Mouse (Mus musculus): ENCODE data around the gene Ddx42. TPM values are rescaled to one million over a fixed set of nuclear protein-coding genes. Genes with fewer than 3 reads are reported as not detected.

The Ddx42 gene
- polyA plus RNA-seq, 1 experiment from 2014 or later: 27.2 TPM

DNA sequence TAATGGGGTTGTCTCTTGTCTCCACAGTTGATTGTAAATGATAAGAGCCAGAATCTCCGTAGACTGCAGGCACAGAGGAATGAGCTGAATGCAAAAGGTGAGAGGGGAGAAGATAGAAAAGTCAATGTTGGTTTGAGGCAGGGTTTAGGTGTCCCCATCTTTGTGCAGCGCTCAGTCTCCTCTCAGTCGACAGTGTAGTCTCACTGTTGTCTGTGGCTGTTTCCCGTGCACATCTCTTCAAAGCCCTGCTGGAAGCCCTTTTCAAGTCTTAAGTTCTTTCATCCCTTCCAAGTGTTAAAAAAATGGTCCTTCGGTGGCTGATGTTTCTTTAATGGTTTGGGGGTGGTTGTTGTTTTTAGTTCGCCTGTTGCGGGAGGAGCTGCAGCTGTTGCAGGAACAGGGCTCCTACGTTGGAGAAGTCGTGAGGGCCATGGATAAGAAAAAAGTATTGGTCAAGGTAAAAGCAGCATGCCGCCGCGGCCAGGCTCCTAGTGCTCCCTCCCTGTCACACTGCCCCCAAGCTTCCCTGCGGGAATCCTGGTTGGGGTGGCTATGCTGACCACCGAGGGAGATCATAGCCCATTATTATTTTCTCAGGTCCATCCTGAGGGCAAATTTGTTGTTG is 44.2 kb downstream of the Ddx42 start:
- TF ChIP-seq EP300 (optimal IDR thresholded peaks at IDR 0.05): no peak
- no peak for TF ChIP-seq CTCF (IDR thresholded peaks at IDR 0.05; ENCODE audit: low read depth)
- H3K4me3 ChIP-seq (ENCODE audit: low read depth, low read length): no peak overlapping the region
- peaks cover 34% of the 10 kb centered on the region for H3K36me3 ChIP-seq (ENCODE audit: control insufficient read depth, insufficient read depth, low read length)
- H3K9ac ChIP-seq (ENCODE audit: low read length): no peak overlapping the region
- H3K4me1 ChIP-seq (replicated peaks; ENCODE audit: control insufficient read depth, insufficient read depth): 0 out of 2 replicates have a peak, but pooled peaks cover 2% of the 10 kb centered on the region
- no peaks in the 10 kb centered on the region for H3K27me3 ChIP-seq (ENCODE audit: control insufficient read depth, insufficient read depth, low read length)
- H3K27ac ChIP-seq (replicated peaks): no peak overlapping the region
- no peak overlapping the region for H3K4me2 ChIP-seq (replicated peaks; ENCODE audit: low read depth)
- no peak for ATAC-seq (ENCODE audit: low FRiP score, low TSS enrichment)
- WGBS: 74% methylated on average over 14 of the region's 14 CpGs
- H3K9me3 ChIP-seq (ENCODE audit: control insufficient read depth, low read length): no peaks in the 10 kb centered on the region
- DNase-seq (ENCODE audit: low spot score): no peak

DNA sequence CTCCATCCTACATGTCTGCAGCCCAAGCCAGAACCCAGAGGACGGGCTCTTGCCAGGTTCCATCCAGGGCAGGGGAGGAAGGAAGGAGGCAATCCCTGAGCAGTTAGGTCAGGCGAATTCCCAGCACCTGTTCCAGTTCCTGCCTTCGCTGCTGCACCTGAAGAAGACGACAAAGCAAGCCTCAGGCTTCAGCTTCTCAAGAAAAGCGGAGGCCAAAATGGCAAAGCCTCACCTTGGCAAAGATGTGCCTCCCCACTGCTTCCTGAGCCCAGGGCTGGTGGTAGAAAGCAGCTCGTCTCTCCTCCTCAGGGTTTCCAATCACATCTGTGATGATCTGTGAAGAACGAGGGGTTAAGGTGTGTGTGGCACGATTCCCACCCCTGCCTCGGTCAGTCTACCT is 47.2 kb downstream of the Ddx42 start:
- 85% methylated on average over 9 of the region's 9 CpGs for WGBS
- TF ChIP-seq CTCF (IDR thresholded peaks at IDR 0.05; ENCODE audit: low read depth) (no peak), EP300 (optimal IDR thresholded peaks at IDR 0.05) (no peak)
- H3K9ac ChIP-seq (ENCODE audit: low read length): no peak overlapping the region
- H3K4me2 ChIP-seq (replicated peaks; ENCODE audit: low read depth): no peak overlapping the region
- no peak overlapping the region for H3K4me3 ChIP-seq (ENCODE audit: low read depth, low read length)
- H3K36me3 ChIP-seq (ENCODE audit: control insufficient read depth, insufficient read depth, low read length): peaks cover 43% of the 10 kb centered on the region
- H3K4me1 ChIP-seq (replicated peaks; ENCODE audit: control insufficient read depth, insufficient read depth): peaks cover 9% of the 10 kb centered on the region
- no peaks in the 10 kb centered on the region for H3K9me3 ChIP-seq (ENCODE audit: control insufficient read depth, low read length)
- H3K27ac ChIP-seq (replicated peaks): no peak overlapping the region
- no peak for ATAC-seq (ENCODE audit: low FRiP score, low TSS enrichment)
- H3K27me3 ChIP-seq (ENCODE audit: control insufficient read depth, insufficient read depth, low read length): no peaks in the 10 kb centered on the region
- no peak for DNase-seq (ENCODE audit: low spot score)

DNA sequence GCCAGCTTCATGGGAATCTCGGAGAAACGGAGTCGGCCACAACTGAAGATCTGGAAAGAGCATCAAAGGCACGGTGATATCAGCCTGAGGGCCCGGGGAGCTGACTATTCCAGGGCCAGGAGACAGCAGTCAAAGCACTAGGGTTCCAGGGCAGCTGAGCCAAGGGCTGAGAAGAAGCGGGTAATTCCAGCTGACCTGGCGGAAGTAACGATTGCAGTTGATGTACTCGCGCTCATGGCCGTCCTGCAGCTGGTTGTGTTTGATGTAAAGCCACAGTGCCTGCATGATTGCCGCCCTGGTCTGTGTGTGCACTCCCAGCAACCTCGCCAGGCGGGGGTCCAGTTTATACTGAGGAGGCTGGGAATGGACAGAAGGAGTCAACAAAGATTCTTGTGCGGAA is 48.3 kb downstream of the Ddx42 start:
- Histone ChIP-seq H3K4me1 (replicated peaks; ENCODE audit: control insufficient read depth, insufficient read depth) (peaks cover 11% of the 10 kb centered on the region), H3K36me3 (ENCODE audit: control insufficient read depth, insufficient read depth, low read length) (peaks cover 43% of the 10 kb centered on the region), H3K4me2 (replicated peaks; ENCODE audit: low read depth) (no peak overlapping the region), H3K9ac (ENCODE audit: low read length) (no peak overlapping the region), H3K27me3 (ENCODE audit: control insufficient read depth, insufficient read depth, low read length) (no peaks in the 10 kb centered on the region), H3K4me3 (ENCODE audit: low read depth, low read length) (no peak overlapping the region), H3K9me3 (ENCODE audit: control insufficient read depth, low read length) (no peaks in the 10 kb centered on the region), H3K27ac (replicated peaks) (no peak overlapping the region)
- DNase-seq (ENCODE audit: low spot score): no peak
- ATAC-seq (ENCODE audit: low FRiP score, low TSS enrichment): no peak
- 82% methylated on average over 15 of the region's 15 CpGs for WGBS
- TF ChIP-seq CTCF (IDR thresholded peaks at IDR 0.05; ENCODE audit: low read depth): no peak
- TF ChIP-seq EP300 (optimal IDR thresholded peaks at IDR 0.05): no peak

DNA sequence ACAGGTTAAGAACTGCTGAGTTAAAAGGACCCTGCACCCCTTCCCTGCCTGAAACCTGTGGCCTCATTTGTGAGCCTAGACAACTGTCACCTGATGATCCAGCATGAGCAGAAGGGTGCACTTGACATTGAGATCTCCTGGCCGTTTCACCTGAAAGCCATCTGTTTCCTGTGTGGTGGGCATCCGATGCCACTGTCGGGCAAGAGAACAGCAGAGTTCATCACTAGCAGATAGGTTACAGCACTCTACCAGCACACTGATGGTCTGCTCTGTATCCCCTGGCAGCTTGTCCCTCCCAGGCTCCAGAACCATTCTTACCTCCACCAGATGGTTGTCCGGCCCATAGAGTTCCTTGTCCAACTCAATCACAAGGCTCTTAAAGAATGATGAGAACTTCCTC is 48.8 kb downstream of the Ddx42 start:
- H3K36me3 ChIP-seq (ENCODE audit: control insufficient read depth, insufficient read depth, low read length): peaks cover 43% of the 10 kb centered on the region
- ATAC-seq (ENCODE audit: low FRiP score, low TSS enrichment) (no peak), DNase-seq (ENCODE audit: low spot score) (no peak)
- no peak overlapping the region for H3K27ac ChIP-seq (replicated peaks)
- TF ChIP-seq CTCF (IDR thresholded peaks at IDR 0.05; ENCODE audit: low read depth): no peak
- no peak for TF ChIP-seq EP300 (optimal IDR thresholded peaks at IDR 0.05)
- no peak overlapping the region for H3K9ac ChIP-seq (ENCODE audit: low read length)
- H3K4me2 ChIP-seq (replicated peaks; ENCODE audit: low read depth): no peak overlapping the region
- H3K9me3 ChIP-seq (ENCODE audit: control insufficient read depth, low read length): no peaks in the 10 kb centered on the region
- H3K27me3 ChIP-seq (ENCODE audit: control insufficient read depth, insufficient read depth, low read length): no peaks in the 10 kb centered on the region
- no peak overlapping the region for H3K4me3 ChIP-seq (ENCODE audit: low read depth, low read length)
- 82% methylated on average over 4 of the region's 4 CpGs for WGBS
- peaks cover 13% of the 10 kb centered on the region for H3K4me1 ChIP-seq (replicated peaks; ENCODE audit: control insufficient read depth, insufficient read depth)

DNA sequence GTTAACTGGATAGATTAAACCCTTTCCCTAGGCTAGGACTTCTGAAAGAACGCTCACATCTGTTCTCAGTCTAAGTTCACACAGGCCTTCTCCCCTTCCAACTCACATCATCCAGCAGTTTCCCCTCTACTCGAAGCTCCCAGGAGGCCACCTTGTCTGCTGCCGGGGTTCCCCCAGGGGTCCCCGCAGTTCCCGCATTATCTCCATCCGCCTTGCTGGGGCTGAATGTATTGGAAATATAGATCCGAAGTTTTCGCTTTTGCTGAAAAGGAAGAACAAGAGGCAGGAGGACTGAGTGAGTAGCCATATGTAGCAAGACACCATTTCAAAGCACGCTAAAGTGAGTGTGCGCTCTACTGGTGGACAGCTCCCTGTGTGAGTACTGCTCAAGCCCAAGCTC is 49.7 kb downstream of the Ddx42 start:
- Histone ChIP-seq H3K4me2 (replicated peaks; ENCODE audit: low read depth) (no peak overlapping the region), H3K4me1 (replicated peaks; ENCODE audit: control insufficient read depth, insufficient read depth) (peaks cover 19% of the 10 kb centered on the region), H3K4me3 (ENCODE audit: low read depth, low read length) (no peak overlapping the region), H3K27ac (replicated peaks) (peak overlapping the region; percentile 92; the same call in 1 of the 2 replicates), H3K27me3 (ENCODE audit: control insufficient read depth, insufficient read depth, low read length) (no peaks in the 10 kb centered on the region), H3K36me3 (ENCODE audit: control insufficient read depth, insufficient read depth, low read length) (peaks cover 43% of the 10 kb centered on the region), H3K9me3 (ENCODE audit: control insufficient read depth, low read length) (no peaks in the 10 kb centered on the region), H3K9ac (ENCODE audit: low read length) (no peak overlapping the region)
- 93% methylated on average over 10 of the region's 10 CpGs for WGBS
- no peak for ATAC-seq (ENCODE audit: low FRiP score, low TSS enrichment)
- no peak for DNase-seq (ENCODE audit: low spot score)
- TF ChIP-seq EP300 (optimal IDR thresholded peaks at IDR 0.05) (no peak), CTCF (IDR thresholded peaks at IDR 0.05; ENCODE audit: low read depth) (no peak)

DNA sequence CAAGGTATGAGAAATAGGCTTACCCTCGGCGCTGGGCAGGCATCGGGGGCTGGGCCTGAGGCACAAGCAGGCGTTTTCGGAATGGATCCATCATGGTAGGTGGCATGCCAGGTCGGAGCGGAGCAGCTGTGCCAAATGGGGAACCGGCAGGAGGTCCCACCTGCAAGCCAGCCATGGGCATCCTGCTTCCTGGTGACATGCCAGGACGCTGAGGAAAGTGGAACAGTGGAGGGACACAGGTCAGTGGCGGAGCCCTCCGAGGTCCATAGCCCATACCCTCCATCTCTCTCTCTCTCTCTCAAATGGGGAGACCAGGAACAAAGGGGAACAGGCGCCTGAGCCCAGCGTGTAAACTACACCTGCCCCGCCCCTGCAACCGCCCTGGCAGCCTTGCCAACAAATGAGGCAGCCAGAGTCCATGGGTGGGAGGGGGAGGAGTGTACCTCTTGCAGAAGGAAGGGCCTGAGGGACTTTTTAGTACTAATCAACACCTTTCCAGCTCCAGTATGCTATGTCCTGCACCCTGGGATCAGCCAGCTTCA is 50.7 kb downstream of the Ddx42 start:
- H3K36me3 ChIP-seq (ENCODE audit: control insufficient read depth, insufficient read depth, low read length): peaks cover 37% of the 10 kb centered on the region
- ATAC-seq (ENCODE audit: low FRiP score, low TSS enrichment) (peak; percentile 62), DNase-seq (ENCODE audit: low spot score) (peak; percentile 88)
- H3K27ac ChIP-seq (replicated peaks): peak overlapping the region; percentile 92
- no peaks in the 10 kb centered on the region for H3K27me3 ChIP-seq (ENCODE audit: control insufficient read depth, insufficient read depth, low read length)
- H3K9me3 ChIP-seq (ENCODE audit: control insufficient read depth, low read length): no peaks in the 10 kb centered on the region
- H3K4me3 ChIP-seq (ENCODE audit: low read depth, low read length): peak overlapping the region; percentile 21
- H3K4me1 ChIP-seq (replicated peaks; ENCODE audit: control insufficient read depth, insufficient read depth): peaks cover 19% of the 10 kb centered on the region
- WGBS: 45% methylated on average over 15 of the region's 15 CpGs
- peak overlapping the region; percentile 46 for H3K4me2 ChIP-seq (replicated peaks; ENCODE audit: low read depth)
- no peak for TF ChIP-seq EP300 (optimal IDR thresholded peaks at IDR 0.05)
- no peak for TF ChIP-seq CTCF (IDR thresholded peaks at IDR 0.05; ENCODE audit: low read depth)
- H3K9ac ChIP-seq (ENCODE audit: low read length): peak overlapping the region; percentile 50; the same call in 1 of the 2 replicates

Measured in stomach, postnatal 0 days (tissue).